Mouse (Mus musculus) kidney, adult 2 months (tissue): ENCODE measurements around the gene Zbtb32. TPM values are rescaled to one million over a fixed set of nuclear protein-coding genes. Genes with fewer than 3 reads are reported as not detected.

Source experiments
- DNase-seq: peaks from one replicate; pipeline ENCODE4 v3.0.0; 2021
- H3K27ac ChIP-seq: fragments of 200-500 bp; 2 replicates; pipeline ENCODE4 v1.5.1; 2012; ENCODE audit warnings: low read depth, low read length, control low read depth, inconsistent platforms; ENCODE audit not compliant: insufficient read depth
- H3K27me3 ChIP-seq: fragments of 200-500 bp; replicated peaks from 2 replicates; pipeline ENCODE4 v1.6.1; 2012; ENCODE audit warnings: mild to moderate bottlenecking, moderate library complexity, low read length, inconsistent platforms; ENCODE audit not compliant: control insufficient read depth, insufficient read depth
- H3K36me3 ChIP-seq: fragments of 200-500 bp; 2 replicates; pipeline ENCODE4 v1.6.1; 2012; ENCODE audit warnings: mild to moderate bottlenecking, moderate library complexity, low read length, inconsistent platforms; ENCODE audit not compliant: control insufficient read depth, insufficient read depth
- H3K4me1 ChIP-seq: fragments of 200-500 bp; 2 replicates; pipeline ENCODE4 v1.6.1; 2011; ENCODE audit warnings: low read length; ENCODE audit not compliant: control insufficient read depth, insufficient read depth
- H3K4me3 ChIP-seq: fragments of 200-500 bp; 2 replicates; pipeline ENCODE4 v1.5.1; 2011; ENCODE audit warnings: mild to moderate bottlenecking, low read depth, low read length, control low read depth; ENCODE audit not compliant: insufficient read depth
- CTCF ChIP-seq: fragments of 200-500 bp; conservative IDR thresholded peaks from 2 replicates; pipeline ENCODE4 v1.5.1; 2011; ENCODE audit warnings: low read depth, mild to moderate bottlenecking, control low read depth, low read length, moderate library complexity, mixed read lengths; ENCODE audit not compliant: insufficient read depth, insufficient read length
- POLR2A ChIP-seq: fragments of 200-500 bp; IDR thresholded peaks from one replicate; pipeline ENCODE4 v1.6.1; 2011; ENCODE audit warnings: low read depth, low read length, control low read depth
- WGBS: fragments of 180-500 bp; shearing (Covaris S2); methylation state at CpG from one replicate; pipeline ENCODE4 v1.1.7; 2018; 5-methylcytosine and 5-hydroxymethylcytosine counted together
- polyA plus RNA-seq: library from polyadenylated mRNA; depleted of rRNA; stranded (reverse); fragments of >200 nt; gene quantifications from 2 replicates; pipeline ENCODE4 v1.2.3, GENCODE M21; 2012

Zbtb32 gene
- polyA plus RNA-seq, 1 experiment = 1.3 TPM

GRCm38 (mm10) chr7:30566033-30566432 lies 32.7 kb downstream of the Zbtb32 start:
- Histone ChIP-seq H3K36me3 (peaks cover 1% of the 10 kb centered on the region; the same call in 1 of the 2 replicates), H3K4me1 (peaks cover 3% of the 10 kb centered on the region; the same call in 1 of the 2 replicates), H3K27me3 (no peaks in the 10 kb centered on the region), H3K27ac (no peak overlapping the region), H3K4me3 (no peak overlapping the region)
- no peak for DNase-seq
- 82% methylated on average over 9 of the region's 9 CpGs for WGBS
- TF ChIP-seq CTCF (no peak), POLR2A (no peak)

GRCm38 (mm10) chr7:30564970-30565571 lies 33.6 kb downstream of the Zbtb32 start, which contains the start of gene Igflr1:
Gene Igflr1, plus strand, starts transcription at chr7:30565427.
- no peak for TF ChIP-seq POLR2A
- TF ChIP-seq CTCF = no peak
- WGBS = 92% methylated on average over 12 of the region's 12 CpGs

GRCm38 (mm10) chr7:30563906-30564280 lies 34.8 kb downstream of the Zbtb32 start:
- Histone ChIP-seq H3K27me3 (no peaks in the 10 kb centered on the region), H3K4me1 (peaks cover 3% of the 10 kb centered on the region; the same call in 1 of the 2 replicates), H3K36me3 (no peaks in the 10 kb centered on the region), H3K27ac (0 out of 2 replicates have a peak overlapping the region, but pooled peaks have one; percentile 1), H3K4me3 (peak overlapping the region; percentile 71)
- WGBS = 15% methylated on average over 6 of the region's 6 CpGs
- TF ChIP-seq POLR2A (no peak), CTCF (no peak)
- DNase-seq = no peak

More at GRCm38 (mm10) chr7:30564970-30565571, 33.6 kb downstream of the Zbtb32 start, which contains the start of gene Igflr1:
- Histone ChIP-seq H3K27ac (no peak within 1 kb of the TSS), H3K4me3 (no peak within 1 kb of the TSS), H3K27me3 (no peaks in the 10 kb centered on the region), H3K36me3 (no peaks in the 10 kb centered on the region), H3K4me1 (peaks cover 3% of the 10 kb centered on the region; the same call in 1 of the 2 replicates)
- DNase-seq = no peak

- no peak for TF ChIP-seq POLR2A
- TF ChIP-seq CTCF = no peak
- peak within 1 kb of the TSS; percentile 71 for H3K4me3 ChIP-seq
- no peaks in the 10 kb centered on the region for H3K27me3 ChIP-seq
- peaks cover 3% of the 10 kb centered on the region; the same call in 1 of the 2 replicates for H3K4me1 ChIP-seq
- H3K36me3 ChIP-seq = no peaks in the 10 kb centered on the region
- under 1% methylated on average over 45 of the region's 45 CpGs for WGBS
- peak; percentile 99 for DNase-seq
- H3K27ac ChIP-seq = peak within 1 kb of the TSS; percentile 91
These were observed 35.4 kb downstream of the Zbtb32 start, which contains the start of the genes U2af1l4, Gm49396 and Psenen for GRCm38 (mm10) chr7:30563117-30563905. Gene U2af1l4, plus strand, starts transcription at chr7:30563301. Gene Gm49396, plus strand, starts transcription at chr7:30563344. Gene Psenen, minus strand, starts transcription at chr7:30563627.

GRCm38 (mm10) chr7:30562526-30563116 lies 36.1 kb downstream of the Zbtb32 start:
- DNase-seq = no peak
- H3K4me3 ChIP-seq = peak overlapping the region; percentile 57
- H3K27me3 ChIP-seq = no peaks in the 10 kb centered on the region
- H3K36me3 ChIP-seq = no peaks in the 10 kb centered on the region
- H3K27ac ChIP-seq = peak overlapping the region; percentile 45
- TF ChIP-seq POLR2A (no peak), CTCF (no peak)
- under 1% methylated on average over 27 of the region's 27 CpGs for WGBS
- peaks cover 3% of the 10 kb centered on the region; the same call in 1 of the 2 replicates for H3K4me1 ChIP-seq

GRCm38 (mm10) chr7:30560296-30560695 lies 38.4 kb downstream of the Zbtb32 start:
- Histone ChIP-seq H3K27ac (no peak overlapping the region), H3K36me3 (no peaks in the 10 kb centered on the region), H3K4me3 (no peak overlapping the region), H3K4me1 (peaks cover 3% of the 10 kb centered on the region; the same call in 1 of the 2 replicates), H3K27me3 (no peaks in the 10 kb centered on the region)
- 60% methylated on average over 2 of the region's 2 CpGs for WGBS
- DNase-seq = no peak
- TF ChIP-seq POLR2A = no peak
- no peak for TF ChIP-seq CTCF

- Histone ChIP-seq H3K4me1 (peaks cover 3% of the 10 kb centered on the region; the same call in 1 of the 2 replicates), H3K27ac (peak within 1 kb of the TSS; percentile 26), H3K36me3 (no peaks in the 10 kb centered on the region), H3K27me3 (no peaks in the 10 kb centered on the region), H3K4me3 (peak within 1 kb of the TSS; percentile 64)
- WGBS = 2% methylated on average over 20 of the region's 20 CpGs
- TF ChIP-seq POLR2A = no peak
- no peak for TF ChIP-seq CTCF
- DNase-seq = peak; percentile 100
These were observed 39.2 kb downstream of the Zbtb32 start, which contains the start of gene Lin37 for GRCm38 (mm10) chr7:30559443-30559954. Gene Lin37, minus strand, starts transcription at chr7:30559838.
